Mouse (Mus musculus) liver, embryonic 14.5 days (tissue): ENCODE results near the gene 4933428G20Rik.

Source experiments
- CTCF ChIP-seq: IDR thresholded peaks from 2 replicates; pipeline ENCODE4 v1.5.1; 2016; ENCODE audit warnings: antibody characterized with exemption, low read depth, control low read depth
- EP300 ChIP-seq: IDR thresholded peaks from 2 replicates; pipeline ENCODE4 v1.6.1; 2016; ENCODE audit warnings: antibody characterized with exemption, low read depth

DNA sequence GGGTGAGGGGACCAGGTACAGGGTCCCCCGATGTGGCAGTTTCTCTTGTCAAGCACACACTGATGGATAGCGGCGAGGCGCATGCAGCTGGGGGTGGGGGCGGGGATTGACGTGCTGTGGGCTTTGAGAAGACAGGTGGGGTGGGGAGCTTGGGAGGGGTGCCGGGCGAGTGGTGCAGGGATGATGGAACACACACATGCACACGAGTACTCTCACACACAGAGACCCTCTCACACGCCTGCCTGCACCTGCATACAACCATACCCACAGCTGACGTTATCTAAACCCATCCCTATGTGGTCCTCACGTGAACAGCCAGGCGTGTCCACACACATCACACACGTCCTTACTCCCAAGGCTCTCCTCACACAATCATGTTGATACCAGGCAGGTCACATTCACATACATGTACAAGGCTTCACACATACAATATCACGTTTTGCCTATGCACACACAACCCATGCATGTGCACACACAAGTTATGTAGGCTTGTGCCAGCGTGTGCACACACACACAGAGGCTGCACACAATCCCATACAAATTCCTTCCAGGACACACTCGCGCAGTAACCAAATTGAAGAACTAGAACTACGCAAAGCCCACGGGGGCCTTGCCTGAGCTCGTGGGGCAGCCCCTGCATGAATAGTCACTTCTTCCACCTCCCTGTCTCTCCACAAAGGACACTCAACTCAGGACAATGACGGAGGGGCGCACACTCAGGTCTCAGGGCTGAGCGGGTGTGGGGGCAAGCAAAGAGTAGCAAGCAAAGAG is 9.8 kb upstream of the 4933428G20Rik start:
- no peak for TF ChIP-seq CTCF
- TF ChIP-seq EP300: no peak
